Mouse (Mus musculus) bone marrow, adult 2 months (tissue): Measurements from ENCODE around the gene Gsap. TPM values are rescaled to one million over a fixed set of nuclear protein-coding genes. Genes with fewer than 3 reads are reported as not detected.
"Not testable (repeated sequence)": the region's sequence is repeated elsewhere in the genome, so short reads cannot be mapped to it uniquely, and the experiment has no call there.

Source experiments
- H3K27ac ChIP-seq: fragments of 200-500 bp; 2 replicates; pipeline ENCODE4 v1.5.1; 2012; ENCODE audit warnings: low read depth, mild to moderate bottlenecking, control low read depth, inconsistent platforms, low read length; ENCODE audit not compliant: control insufficient read depth, poor library complexity, insufficient read depth
- H3K4me1 ChIP-seq: fragments of 200-500 bp; 2 replicates; pipeline ENCODE4 v1.6.1; 2011; ENCODE audit warnings: low read length; ENCODE audit not compliant: control insufficient read depth, insufficient read depth
- H3K4me3 ChIP-seq: fragments of 200-500 bp; replicated peaks from 2 replicates; pipeline ENCODE3; 2011; ENCODE audit warnings: mild to moderate bottlenecking, low read depth, low read length, control low read depth; ENCODE audit not compliant: control insufficient read depth
- CTCF ChIP-seq: fragments of 200-500 bp; IDR thresholded peaks from 2 replicates; pipeline ENCODE4 v1.5.1; 2011; ENCODE audit warnings: low read length, control low read depth; ENCODE audit not compliant: control insufficient read depth, insufficient read depth
- POLR2A ChIP-seq: fragments of 200-500 bp; IDR thresholded peaks from 2 replicates; pipeline ENCODE4 v1.6.1; 2011; ENCODE audit warnings: low read depth, mild to moderate bottlenecking, control low read depth, low read length, borderline replicate concordance; ENCODE audit not compliant: control insufficient read depth
- WGBS: fragments of 180-500 bp; shearing (Covaris S2); methylation state at CpG from one replicate; pipeline ENCODE4 v1.1.7; 2018; 5-methylcytosine and 5-hydroxymethylcytosine counted together
- polyA plus RNA-seq: library from polyadenylated mRNA; stranded (reverse); fragments of >200 nt; gene quantifications from 2 replicates; pipeline ENCODE4 v1.2.4, GENCODE M21; 2011; ENCODE audit warnings: low replicate concordance; ENCODE audit not compliant: missing spikeins, insufficient read depth, insufficient read length

Gsap gene
- 9.4 and 16.2 TPM in 2 replicates for polyA plus RNA-seq

GRCm38 (mm10) chr5:21185764-21186685 lies at the start of gene Gsap:
Gene Gsap, plus strand, starts transcription at chr5:21186255.
- peak within 1 kb of the TSS; percentile 94 for H3K4me3 ChIP-seq
- 4% methylated on average over 43 of the region's 43 CpGs for WGBS
- peak within 1 kb of the TSS; percentile 79 for H3K27ac ChIP-seq
- H3K4me1 ChIP-seq: peaks cover 2% of the 10 kb centered on the region; the same call in 1 of the 2 replicates
- TF ChIP-seq CTCF: no peak
- peak; percentile 68; the same call in 1 of the 2 replicates for TF ChIP-seq POLR2A

GRCm38 (mm10) chr5:21136575-21136974 lies 49.5 kb upstream of the Gsap start:
- WGBS: 57% methylated on average over 5 of the region's 5 CpGs
- Histone ChIP-seq H3K27ac (no peak overlapping the region), H3K4me1 (no peaks in the 10 kb centered on the region; the same call in 1 of the 2 replicates), H3K4me3 (no peak overlapping the region)
- TF ChIP-seq CTCF (no peak), POLR2A (no peak)

- no peaks in the 10 kb centered on the region for H3K4me1 ChIP-seq
- no peak overlapping the region for H3K27ac ChIP-seq
- TF ChIP-seq POLR2A: no peak
- no peak for TF ChIP-seq CTCF
- WGBS: 68% methylated on average over 9 of the region's 9 CpGs
- H3K4me3 ChIP-seq: no peak overlapping the region
Measured at GRCm38 (mm10) chr5:21139505-21139904, 46.5 kb upstream of the Gsap start.

GRCm38 (mm10) chr5:21141133-21141551 lies 44.9 kb upstream of the Gsap start:
- peak; percentile 69 for TF ChIP-seq CTCF
- H3K27ac ChIP-seq, H3K4me3 ChIP-seq, H3K4me1 ChIP-seq: not testable (repeated sequence)
- WGBS: 43% methylated on average over 7 of the region's 7 CpGs

GRCm38 (mm10) chr5:21141626-21142025 lies 44.4 kb upstream of the Gsap start:
- Histone ChIP-seq H3K4me1 (no peaks in the 10 kb centered on the region), H3K4me3 (no peak overlapping the region), H3K27ac (no peak overlapping the region)
- 57% methylated on average over 5 of the region's 5 CpGs for WGBS
- no peak for TF ChIP-seq POLR2A
- TF ChIP-seq CTCF: no peak

GRCm38 (mm10) chr5:21143032-21143431 lies 43.0 kb upstream of the Gsap start:
- Histone ChIP-seq H3K4me1 (no peaks in the 10 kb centered on the region), H3K27ac (no peak overlapping the region), H3K4me3 (no peak overlapping the region)
- TF ChIP-seq CTCF (no peak), POLR2A (no peak)
- WGBS: 88% methylated on average over 7 of the region's 7 CpGs

GRCm38 (mm10) chr5:21144506-21145169 lies 41.4 kb upstream of the Gsap start:
- no peaks in the 10 kb centered on the region for H3K4me1 ChIP-seq
- no peak for TF ChIP-seq CTCF
- no peak for TF ChIP-seq POLR2A
- 57% methylated on average over 8 of the region's 8 CpGs for WGBS
- H3K4me3 ChIP-seq: no peak overlapping the region
- H3K27ac ChIP-seq: no peak overlapping the region

GRCm38 (mm10) chr5:21148358-21148757 lies 37.7 kb upstream of the Gsap start:
- TF ChIP-seq CTCF (no peak), POLR2A (no peak)
- H3K4me3 ChIP-seq: no peak overlapping the region
- no peak overlapping the region for H3K27ac ChIP-seq
- H3K4me1 ChIP-seq: no peaks in the 10 kb centered on the region
- 85% methylated on average over 3 of the region's 3 CpGs for WGBS
